Mouse (Mus musculus): Measurements from ENCODE around the gene Tnfrsf22.
"Not testable (repeated sequence)": the region's sequence is repeated elsewhere in the genome, so short reads cannot be mapped to it uniquely, and the experiment has no call there.

Gene Tnfrsf22

GRCm38 (mm10) chr7:143649034-143649768 is at the start of gene Tnfrsf22:
Gene Tnfrsf22, minus strand, starts transcription at chr7:143649661.
- peak; percentile 94 for DNase-seq

GRCm38 (mm10) chr7:143696140-143696539 is 46.7 kb upstream of the Tnfrsf22 start:
- peak; percentile 82 for DNase-seq

- no peak for DNase-seq
Observed at GRCm38 (mm10) chr7:143694550-143694949, 45.1 kb upstream of the Tnfrsf22 start.

- DNase-seq: no peak
Observed at GRCm38 (mm10) chr7:143692746-143693510, 43.5 kb upstream of the Tnfrsf22 start.

- no peak for DNase-seq
Observed at GRCm38 (mm10) chr7:143691909-143692308, 42.4 kb upstream of the Tnfrsf22 start.

- DNase-seq: no peak
Observed at GRCm38 (mm10) chr7:143691181-143691580, 41.7 kb upstream of the Tnfrsf22 start.

- DNase-seq: no peak
Observed at GRCm38 (mm10) chr7:143689946-143690345, 40.5 kb upstream of the Tnfrsf22 start.

GRCm38 (mm10) chr7:143689481-143689880 is 40.0 kb upstream of the Tnfrsf22 start:
- no peak for DNase-seq

- not testable (repeated sequence) for DNase-seq
Observed at GRCm38 (mm10) chr7:143686676-143687075, 37.2 kb upstream of the Tnfrsf22 start.

GRCm38 (mm10) chr7:143686191-143686590 is 36.7 kb upstream of the Tnfrsf22 start:
- DNase-seq: not testable (repeated sequence)

GRCm38 (mm10) chr7:143685359-143686067 is 36.1 kb upstream of the Tnfrsf22 start, which contains the start of gene Tnfrsf23:
Gene Tnfrsf23, minus strand, starts transcription at chr7:143685872.
- DNase-seq: peak; percentile 94

- not testable (repeated sequence) for DNase-seq
Observed at GRCm38 (mm10) chr7:143684569-143684968, 35.1 kb upstream of the Tnfrsf22 start.

GRCm38 (mm10) chr7:143681566-143681965 is 32.1 kb upstream of the Tnfrsf22 start:
- DNase-seq: no peak

- not testable (repeated sequence) for DNase-seq
Observed at GRCm38 (mm10) chr7:143680836-143681235, 31.4 kb upstream of the Tnfrsf22 start.

- DNase-seq: not testable (repeated sequence)
Observed at GRCm38 (mm10) chr7:143679650-143680049, 30.2 kb upstream of the Tnfrsf22 start.

GRCm38 (mm10) chr7:143666427-143667311 is 17.2 kb upstream of the Tnfrsf22 start:
- no peak for DNase-seq

GRCm38 (mm10) chr7:143663470-143663869 is 14.0 kb upstream of the Tnfrsf22 start:
- DNase-seq: no peak

GRCm38 (mm10) chr7:143660797-143661196 is 11.3 kb upstream of the Tnfrsf22 start:
- no peak for DNase-seq

- DNase-seq: not testable (repeated sequence)
Observed at GRCm38 (mm10) chr7:143649769-143650346, 397 bp upstream of the Tnfrsf22 start.

- not testable (repeated sequence) for DNase-seq
Observed at GRCm38 (mm10) chr7:143643949-143644348, 5.5 kb downstream of the Tnfrsf22 start.

GRCm38 (mm10) chr7:143636674-143637073 is 12.8 kb downstream of the Tnfrsf22 start:
- no peak for DNase-seq

GRCm38 (mm10) chr7:143631503-143631902 is 18.0 kb downstream of the Tnfrsf22 start:
- no peak for DNase-seq

Measured in lung, postnatal 36 days (tissue).